Mouse (Mus musculus) heart, embryonic 12.5 days (tissue): ENCODE data around the gene Ppm1b. TPM values are rescaled to one million over a fixed set of nuclear protein-coding genes. Genes with fewer than 3 reads are reported as not detected.

Source experiments
- ATAC-seq: fragments of 200-750 bp; cut with Nextera tagmentation; 2 replicates; pipeline ENCODE4 v1.8.0; 2017; ENCODE audit warnings: moderate TSS enrichment, moderate library complexity; ENCODE audit not compliant: insufficient number of reproducible peaks, low FRiP score
- H3K27ac ChIP-seq: fragments of 300-500 bp; sonication (generic); 2 replicates; pipeline ENCODE4 v1.5.1; 2016; ENCODE audit warnings: mild to moderate bottlenecking, moderate library complexity; ENCODE audit not compliant: poor library complexity, severe bottlenecking
- H3K27me3 ChIP-seq: fragments of 300-500 bp; sonication (generic); replicated peaks from 2 replicates; pipeline ENCODE4 v1.6.1; 2016; ENCODE audit warnings: mild to moderate bottlenecking, moderate library complexity
- H3K36me3 ChIP-seq: fragments of 300-500 bp; sonication (generic); 2 replicates; pipeline ENCODE4 v1.6.1; 2016; ENCODE audit warnings: mild to moderate bottlenecking, moderate library complexity
- H3K4me1 ChIP-seq: fragments of 300-500 bp; sonication (generic); replicated peaks from 2 replicates; pipeline ENCODE4 v1.6.1; 2016; ENCODE audit warnings: mild to moderate bottlenecking
- H3K4me2 ChIP-seq: fragments of 300-500 bp; sonication (generic); 2 replicates; pipeline ENCODE4 v1.6.1; 2016; ENCODE audit warnings: mild to moderate bottlenecking, moderate library complexity
- H3K4me3 ChIP-seq: fragments of 300-500 bp; sonication (generic); 2 replicates; pipeline ENCODE4 v1.5.1; 2016; ENCODE audit warnings: mild to moderate bottlenecking
- H3K9ac ChIP-seq: fragments of 300-500 bp; sonication (generic); 2 replicates; pipeline ENCODE4 v1.6.1; 2016; ENCODE audit warnings: mild to moderate bottlenecking, moderate library complexity
- H3K9me3 ChIP-seq: fragments of 300-500 bp; sonication (generic); replicated peaks from 2 replicates; pipeline ENCODE4 v1.6.1; 2016; ENCODE audit warnings: mild to moderate bottlenecking, moderate library complexity
- WGBS: fragments of 180-500 bp; shearing (Covaris S2); methylation state at CpG from one replicate; pipeline ENCODE4 v1.1.7; 2016; 5-methylcytosine and 5-hydroxymethylcytosine counted together
- polyA plus RNA-seq: library from polyadenylated mRNA; unstranded; fragments of >200 nt; fragmentation: Nextera tagmentation; extraction: Ambion mirVana; gene quantifications from 2 replicates; pipeline ENCODE4 v1.2.1, GENCODE M21; 2016

The Ppm1b gene
- polyA plus RNA-seq, 1 experiment from 2014 or later: 73.9 TPM

- 93% methylated on average over 4 of the region's 4 CpGs for WGBS
- Histone ChIP-seq H3K27ac (no peak overlapping the region), H3K36me3 (no peaks in the 10 kb centered on the region), H3K9me3 (no peaks in the 10 kb centered on the region; the same call in 1 of the 2 replicates), H3K4me2 (no peak overlapping the region), H3K4me3 (no peak overlapping the region), H3K9ac (no peak overlapping the region), H3K4me1 (peaks cover 25% of the 10 kb centered on the region), H3K27me3 (no peaks in the 10 kb centered on the region)
- ATAC-seq: no peak
Observed at GRCm38 (mm10) chr17:84938215-84938614, 18.3 kb upstream of the Ppm1b start.

- peaks cover 14% of the 10 kb centered on the region for H3K4me1 ChIP-seq
- H3K27ac ChIP-seq: no peak overlapping the region
- H3K27me3 ChIP-seq: no peaks in the 10 kb centered on the region
- H3K9ac ChIP-seq: no peak overlapping the region
- no peak for ATAC-seq
- no peaks in the 10 kb centered on the region for H3K36me3 ChIP-seq
- no peaks in the 10 kb centered on the region; the same call in 1 of the 2 replicates for H3K9me3 ChIP-seq
- WGBS: 48% methylated on average over 9 of the region's 9 CpGs
- no peak overlapping the region for H3K4me3 ChIP-seq
- H3K4me2 ChIP-seq: no peak overlapping the region
Observed at GRCm38 (mm10) chr17:84940017-84940731, 16.4 kb upstream of the Ppm1b start.

GRCm38 (mm10) chr17:84941291-84941868 lies 15.2 kb upstream of the Ppm1b start:
- H3K9me3 ChIP-seq: no peaks in the 10 kb centered on the region; the same call in 1 of the 2 replicates
- ATAC-seq: no peak
- H3K4me2 ChIP-seq: no peak overlapping the region
- H3K36me3 ChIP-seq: no peaks in the 10 kb centered on the region
- H3K4me1 ChIP-seq: peaks cover 14% of the 10 kb centered on the region
- H3K9ac ChIP-seq: no peak overlapping the region
- H3K4me3 ChIP-seq: no peak overlapping the region
- no peaks in the 10 kb centered on the region for H3K27me3 ChIP-seq
- WGBS: 72% methylated on average over 13 of the region's 13 CpGs
- H3K27ac ChIP-seq: no peak overlapping the region

DNA sequence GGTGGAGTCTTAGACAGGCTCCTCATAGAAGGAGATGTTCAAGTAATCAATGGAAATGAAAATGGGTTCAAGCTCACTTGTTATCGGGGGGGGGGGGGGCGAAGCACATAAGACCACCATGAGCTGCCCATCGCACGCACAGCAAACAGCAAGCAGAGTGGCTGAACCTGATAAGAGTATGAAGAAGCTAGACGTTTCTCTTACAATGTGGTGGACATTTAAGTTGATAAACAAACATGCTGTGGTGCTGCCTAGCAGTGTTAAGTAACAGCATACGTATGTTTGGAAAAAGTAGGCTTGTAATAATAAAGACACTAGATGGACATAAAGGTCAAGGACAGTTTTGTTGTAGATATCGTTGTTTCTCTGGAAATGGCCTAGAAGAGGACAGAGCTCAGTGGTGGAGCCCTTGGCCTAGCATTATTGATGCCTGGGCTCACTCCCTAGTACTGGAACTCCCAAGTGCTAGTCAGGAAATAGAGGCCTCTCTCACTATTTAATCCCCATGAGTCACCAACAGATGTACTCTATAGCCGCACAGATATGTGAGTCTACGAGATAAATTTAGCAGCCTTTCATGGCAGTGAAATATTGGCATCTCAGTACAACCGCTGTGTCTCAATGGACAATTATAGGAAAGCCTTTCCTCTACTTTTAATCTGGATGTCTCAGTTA lies 14.0 kb upstream of the Ppm1b start:
- H3K36me3 ChIP-seq: no peaks in the 10 kb centered on the region
- 51% methylated on average over 9 of the region's 10 CpGs for WGBS
- no peak overlapping the region for H3K9ac ChIP-seq
- H3K27ac ChIP-seq: 0 out of 2 replicates have a peak overlapping the region, but pooled peaks have one; percentile 26
- no peaks in the 10 kb centered on the region for H3K27me3 ChIP-seq
- H3K4me3 ChIP-seq: no peak overlapping the region
- no peak overlapping the region for H3K4me2 ChIP-seq
- no peak for ATAC-seq
- peaks cover 14% of the 10 kb centered on the region for H3K4me1 ChIP-seq
- H3K9me3 ChIP-seq: no peaks in the 10 kb centered on the region; the same call in 1 of the 2 replicates

- H3K27ac ChIP-seq: no peak overlapping the region
- ATAC-seq: no peak
Observed at GRCm38 (mm10) chr17:84943033-84943393, 13.5 kb upstream of the Ppm1b start.

GRCm38 (mm10) chr17:84944348-84944747 lies 12.2 kb upstream of the Ppm1b start:
- 81% methylated on average over 6 of the region's 6 CpGs for WGBS
- no peak overlapping the region for H3K9ac ChIP-seq
- ATAC-seq: no peak
- H3K4me3 ChIP-seq: no peak overlapping the region
- no peak overlapping the region for H3K4me2 ChIP-seq
- peaks cover 14% of the 10 kb centered on the region for H3K4me1 ChIP-seq
- H3K9me3 ChIP-seq: no peaks in the 10 kb centered on the region
- no peaks in the 10 kb centered on the region for H3K27me3 ChIP-seq
- H3K36me3 ChIP-seq: no peaks in the 10 kb centered on the region
- H3K27ac ChIP-seq: no peak overlapping the region

More at GRCm38 (mm10) chr17:84943033-84943393, 13.5 kb upstream of the Ppm1b start:
- no peak overlapping the region for H3K4me3 ChIP-seq
- H3K9me3 ChIP-seq: no peaks in the 10 kb centered on the region; the same call in 1 of the 2 replicates
- H3K4me2 ChIP-seq: no peak overlapping the region
- peaks cover 14% of the 10 kb centered on the region for H3K4me1 ChIP-seq
- 45% methylated on average over 2 of the region's 2 CpGs for WGBS
- no peaks in the 10 kb centered on the region for H3K36me3 ChIP-seq
- H3K9ac ChIP-seq: no peak overlapping the region
- H3K27me3 ChIP-seq: no peaks in the 10 kb centered on the region

DNA sequence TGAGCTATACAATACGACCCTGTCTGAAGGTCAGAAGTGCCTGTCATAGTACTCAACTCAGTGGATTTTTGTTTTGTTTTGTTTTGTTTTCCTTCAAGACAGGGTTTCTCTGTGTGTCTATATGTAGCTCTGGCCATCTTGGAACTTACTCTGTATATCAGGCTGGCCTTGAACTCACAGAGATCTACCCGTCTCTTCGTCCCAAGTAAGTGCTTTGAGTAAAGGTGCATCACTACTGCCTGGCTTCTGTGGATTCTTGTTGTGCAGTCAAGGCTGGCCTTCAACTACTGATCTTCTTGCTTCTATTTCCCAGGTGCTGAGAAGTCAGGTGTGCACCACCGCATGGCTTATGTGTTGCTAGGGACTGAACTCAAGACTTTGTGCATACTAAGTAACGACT lies 4.0 kb upstream of the Ppm1b start:
- no peak for ATAC-seq
- Histone ChIP-seq H3K4me2 (no peak overlapping the region), H3K27ac (no peak overlapping the region), H3K4me1 (peaks cover 10% of the 10 kb centered on the region; the same call in 1 of the 2 replicates), H3K9me3 (no peaks in the 10 kb centered on the region), H3K4me3 (no peak overlapping the region), H3K27me3 (no peaks in the 10 kb centered on the region), H3K9ac (no peak overlapping the region), H3K36me3 (no peaks in the 10 kb centered on the region)
- 88% methylated on average over 5 of the region's 5 CpGs for WGBS

- no peaks in the 10 kb centered on the region for H3K27me3 ChIP-seq
- no peak overlapping the region for H3K4me3 ChIP-seq
- no peaks in the 10 kb centered on the region for H3K36me3 ChIP-seq
- H3K9ac ChIP-seq: no peak overlapping the region
- no peak overlapping the region for H3K4me2 ChIP-seq
- WGBS: 84% methylated on average over 5 of the region's 5 CpGs
- H3K4me1 ChIP-seq: peaks cover 10% of the 10 kb centered on the region; the same call in 1 of the 2 replicates
- H3K27ac ChIP-seq: no peak overlapping the region
- H3K9me3 ChIP-seq: no peaks in the 10 kb centered on the region
- ATAC-seq: no peak
Observed at GRCm38 (mm10) chr17:84953776-84954175, 2.8 kb upstream of the Ppm1b start.

- no peak for ATAC-seq
- WGBS: 88% methylated on average over 5 of the region's 5 CpGs
Observed at GRCm38 (mm10) chr17:84954881-84955280, 1.7 kb upstream of the Ppm1b start.

DNA sequence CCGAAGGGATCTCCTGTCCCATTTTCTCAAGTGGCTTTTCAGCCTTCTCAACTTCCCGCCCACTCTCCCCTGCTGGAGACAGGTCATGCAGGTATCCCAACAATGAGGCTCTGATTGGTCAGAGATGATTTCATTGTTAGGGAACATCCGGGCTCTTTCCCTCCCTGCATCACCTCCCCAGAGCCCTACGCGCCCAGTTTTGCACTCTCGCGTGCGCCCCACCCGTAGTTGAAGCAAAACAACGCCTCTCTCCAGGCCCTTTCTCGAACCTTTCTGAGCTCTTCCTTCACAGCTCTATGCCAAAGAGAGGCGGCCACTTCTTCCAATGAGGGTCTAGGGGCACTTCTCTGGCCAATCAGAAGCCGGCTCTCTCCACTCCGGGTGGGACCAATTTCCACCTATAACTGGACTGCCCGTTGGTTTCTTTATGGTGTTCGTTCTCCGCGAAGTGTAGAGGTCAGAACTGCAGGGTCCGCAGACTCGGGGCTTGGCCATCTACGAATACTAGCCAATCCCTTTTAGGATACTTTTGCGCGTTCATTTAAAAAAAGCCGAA lies 468 bp downstream of the Ppm1b start:
- Histone ChIP-seq H3K27ac (peak overlapping the region; percentile 96), H3K36me3 (no peaks in the 10 kb centered on the region), H3K4me2 (peak overlapping the region; percentile 85), H3K27me3 (no peaks in the 10 kb centered on the region), H3K4me1 (peaks cover 26% of the 10 kb centered on the region), H3K9me3 (no peaks in the 10 kb centered on the region), H3K9ac (peak overlapping the region; percentile 73), H3K4me3 (peak overlapping the region; percentile 61)
- ATAC-seq: peak; percentile 90
- WGBS: under 1% methylated on average over 24 of the region's 24 CpGs

More at GRCm38 (mm10) chr17:84954881-84955280, 1.7 kb upstream of the Ppm1b start:
- H3K9me3 ChIP-seq: no peaks in the 10 kb centered on the region
- H3K27me3 ChIP-seq: no peaks in the 10 kb centered on the region
- H3K4me2 ChIP-seq: no peak overlapping the region
- peaks cover 16% of the 10 kb centered on the region for H3K4me1 ChIP-seq
- H3K4me3 ChIP-seq: no peak overlapping the region
- H3K36me3 ChIP-seq: no peaks in the 10 kb centered on the region
- H3K9ac ChIP-seq: no peak overlapping the region
- no peak overlapping the region for H3K27ac ChIP-seq
